Mouse (Mus musculus): Measurements from ENCODE around the gene Clasrp.

The Clasrp gene

GRCm38 (mm10) chr7:19603849-19604605 lies at the start of gene Clasrp:
Gene Clasrp (minus strand): TSS chr7:19604486.
- DNase-seq (ENCODE audit: low spot score) = peak; percentile 95

GRCm38 (mm10) chr7:19652614-19653013 lies 48.3 kb upstream of the Clasrp start:
- DNase-seq (ENCODE audit: low spot score) = no peak

DNA sequence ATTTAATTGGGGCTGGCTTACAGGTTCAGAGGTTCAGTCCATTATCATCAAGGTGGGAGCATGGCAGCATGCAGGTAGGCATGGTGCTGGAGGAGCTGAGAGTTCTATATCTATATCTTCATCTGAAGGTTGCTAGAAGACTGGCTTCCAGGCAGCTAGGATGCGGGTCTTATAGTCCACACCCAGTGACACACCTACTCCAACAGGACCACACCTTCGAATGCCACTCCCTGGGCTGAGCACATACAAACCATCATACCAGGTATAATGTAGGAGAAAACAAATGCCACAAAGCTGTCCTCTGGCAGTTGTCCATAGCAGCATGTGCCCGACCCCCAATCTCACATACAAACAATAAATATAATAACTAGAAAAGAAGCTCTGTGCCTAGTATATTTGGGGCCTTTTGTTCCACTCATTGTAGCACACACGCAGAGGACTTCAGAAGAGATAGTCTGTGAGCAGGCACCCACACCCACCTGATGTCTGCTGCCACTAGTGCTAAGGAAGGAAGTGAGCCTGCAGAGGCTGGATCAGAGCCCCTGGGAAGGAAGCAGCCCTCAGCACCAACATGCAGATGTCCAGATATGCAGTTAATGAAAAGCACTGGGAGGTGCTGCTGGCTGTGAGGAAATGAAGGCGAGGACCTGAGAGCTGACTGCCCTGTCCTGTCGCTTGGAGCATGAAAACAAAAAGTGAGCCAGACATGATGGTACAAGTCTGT lies 46.9 kb upstream of the Clasrp start:
- DNase-seq (ENCODE audit: low spot score) = no peak

DNA sequence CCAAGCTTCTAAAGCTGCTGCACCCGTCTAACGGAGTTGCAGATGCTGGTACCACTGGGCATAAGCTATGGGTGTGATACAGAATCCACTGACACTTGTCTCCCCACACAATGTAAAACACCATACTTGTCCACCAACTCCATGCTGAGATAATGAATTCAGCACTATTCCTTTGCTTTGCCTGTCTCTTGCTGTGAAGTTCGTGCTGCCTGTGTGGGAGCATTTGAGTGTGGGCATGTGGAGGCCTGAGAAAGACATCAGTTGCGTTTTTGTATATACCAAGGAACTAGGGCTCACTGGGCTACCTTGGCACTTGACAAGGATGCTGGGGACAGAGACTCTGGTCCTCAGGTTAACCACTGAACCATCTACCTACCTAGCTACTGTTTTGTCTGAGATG lies 36.9 kb upstream of the Clasrp start:
- no peak for DNase-seq (ENCODE audit: low spot score)

DNA sequence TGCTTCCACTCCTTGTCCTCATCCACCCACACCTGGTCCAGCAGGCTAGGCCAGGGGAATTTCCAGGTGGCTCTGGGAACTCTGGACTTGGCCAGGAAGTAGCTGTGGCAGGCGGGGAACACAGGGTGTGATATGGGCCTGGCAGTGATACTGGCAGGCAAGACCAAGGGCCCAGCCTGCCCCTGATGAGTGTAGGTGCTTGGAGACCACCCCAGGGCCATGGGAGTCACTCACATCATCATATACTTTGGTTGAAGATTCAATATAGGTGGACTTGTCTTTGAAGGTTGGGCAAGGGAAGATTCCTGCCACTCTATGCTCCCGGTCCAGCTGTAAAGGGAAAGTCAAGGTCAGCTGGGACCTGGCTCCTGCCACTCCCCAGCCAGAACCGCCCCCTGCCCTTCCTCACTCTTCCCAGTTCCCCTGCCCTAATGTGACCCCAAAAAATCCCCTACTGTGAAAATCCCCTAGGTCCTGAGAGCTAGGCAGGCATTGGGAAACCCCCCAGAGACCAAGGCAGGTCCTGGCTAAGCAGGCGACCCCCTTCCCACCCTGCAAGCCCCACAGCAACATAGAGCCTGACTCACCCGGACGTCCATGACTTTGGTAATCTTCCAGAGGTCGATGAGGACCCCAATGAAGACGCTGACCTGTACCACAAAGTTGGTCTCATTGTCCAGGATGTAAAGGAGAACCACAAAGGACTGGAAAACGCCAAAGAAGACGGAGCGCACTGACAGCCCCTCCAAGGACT lies 31.0 kb upstream of the Clasrp start:
- no peak for DNase-seq (ENCODE audit: low spot score)

GRCm38 (mm10) chr7:19634591-19634990 lies 30.3 kb upstream of the Clasrp start:
- DNase-seq (ENCODE audit: low spot score) = no peak

- no peak for DNase-seq (ENCODE audit: low spot score)
These were observed 29.6 kb upstream of the Clasrp start for GRCm38 (mm10) chr7:19633855-19634254.

GRCm38 (mm10) chr7:19633197-19633596 lies 28.9 kb upstream of the Clasrp start:
- no peak for DNase-seq (ENCODE audit: low spot score)

- no peak for DNase-seq (ENCODE audit: low spot score)
These were observed 28.4 kb upstream of the Clasrp start for GRCm38 (mm10) chr7:19632720-19633119.

DNA sequence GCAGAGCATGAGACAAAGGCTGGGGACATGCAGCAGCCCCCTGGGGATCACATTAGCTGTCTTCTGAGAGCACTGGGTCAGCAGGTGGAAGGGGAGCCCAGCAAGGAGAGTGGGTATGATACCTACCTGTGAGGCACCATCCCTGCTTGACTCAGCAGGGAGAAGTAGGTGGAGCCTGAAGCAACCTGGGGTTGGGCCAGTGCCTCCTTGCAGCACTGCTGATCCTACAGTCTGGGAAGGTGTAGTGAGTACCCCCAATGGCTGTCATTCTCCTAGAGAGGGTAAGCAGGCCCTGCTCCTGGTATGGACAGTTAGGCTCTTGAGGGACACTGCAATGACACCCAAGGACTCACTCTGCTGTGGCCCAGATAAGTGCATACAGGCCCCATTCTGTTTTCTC lies 28.0 kb upstream of the Clasrp start:
- DNase-seq (ENCODE audit: low spot score) = no peak

DNA sequence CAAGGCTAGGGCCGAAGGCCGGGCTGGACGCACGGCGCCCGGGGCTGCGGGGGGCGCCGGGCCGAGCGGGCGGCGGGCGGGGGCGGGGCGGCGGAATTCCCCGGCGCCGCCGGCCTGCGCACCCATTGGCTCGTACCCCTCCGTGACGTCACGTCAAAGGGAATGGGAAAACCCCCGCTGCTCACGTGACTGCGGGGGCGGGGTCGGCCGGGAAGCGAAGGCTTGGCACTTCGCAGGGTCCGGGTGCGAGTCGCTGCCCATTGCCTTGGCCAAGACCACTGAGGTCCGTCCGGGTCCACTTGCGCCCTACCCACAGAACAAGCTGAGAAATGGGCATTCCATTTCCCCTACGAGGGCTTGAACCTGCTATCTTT lies 25.1 kb upstream of the Clasrp start, which contains the start of gene Relb:
Relb (minus strand) TSS at position 78 of the 374 bp plus-strand sequence.
- peak; percentile 93 for DNase-seq (ENCODE audit: low spot score)

- peak; percentile 91 for DNase-seq (ENCODE audit: low spot score)
These were observed 24.5 kb upstream of the Clasrp start for GRCm38 (mm10) chr7:19628536-19629360.

- no peak for DNase-seq (ENCODE audit: low spot score)
These were observed 23.9 kb upstream of the Clasrp start for GRCm38 (mm10) chr7:19628192-19628535.

- no peak for DNase-seq (ENCODE audit: low spot score)
These were observed 23.4 kb upstream of the Clasrp start for GRCm38 (mm10) chr7:19627721-19628120.

DNA sequence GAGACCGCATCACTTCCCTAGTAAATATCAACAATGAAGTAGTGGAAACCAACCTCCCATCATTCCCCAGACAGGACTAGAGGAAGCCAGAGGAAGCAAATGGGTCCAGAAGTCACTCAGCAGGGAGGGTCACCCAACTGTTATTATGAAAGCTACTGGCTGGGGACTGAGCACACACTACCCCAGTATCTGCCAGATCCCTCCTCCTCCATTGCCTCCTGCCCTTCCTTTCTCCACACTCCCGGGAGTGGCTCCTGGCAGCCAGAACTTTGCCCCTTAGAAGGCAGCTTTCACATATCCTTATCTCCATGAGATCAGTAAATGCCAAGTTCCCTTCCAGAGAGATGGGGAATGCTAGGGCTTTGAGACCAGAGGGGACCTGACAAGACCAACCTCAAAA lies 19.1 kb upstream of the Clasrp start:
- no peak for DNase-seq (ENCODE audit: low spot score)

GRCm38 (mm10) chr7:19622241-19622640 lies 18.0 kb upstream of the Clasrp start:
- no peak for DNase-seq (ENCODE audit: low spot score)

DNA sequence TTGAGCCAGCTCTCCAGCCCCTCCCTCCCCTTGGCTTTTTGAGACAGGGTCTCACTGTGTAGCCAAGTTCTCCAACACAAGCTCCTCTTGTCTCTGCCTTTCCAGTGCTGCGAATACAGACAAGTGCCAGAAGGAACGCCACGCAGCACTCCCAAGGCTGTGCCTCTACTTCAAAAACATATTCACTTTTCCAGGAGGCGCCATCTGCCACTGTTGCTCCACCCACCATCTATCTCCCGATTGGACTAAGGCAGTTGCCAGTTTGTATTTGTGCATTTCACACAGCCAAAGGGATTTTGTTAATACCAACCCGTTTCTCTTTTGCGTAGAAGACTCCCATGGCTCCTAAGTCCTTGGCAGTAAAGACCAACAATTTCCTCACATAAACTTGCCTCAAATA lies 16.5 kb upstream of the Clasrp start:
- peak; percentile 68 for DNase-seq (ENCODE audit: low spot score)

- DNase-seq (ENCODE audit: low spot score) = peak; percentile 88
These were observed 14.9 kb upstream of the Clasrp start for GRCm38 (mm10) chr7:19619004-19619801.

GRCm38 (mm10) chr7:19615036-19615577 lies 10.8 kb upstream of the Clasrp start:
- no peak for DNase-seq (ENCODE audit: low spot score)

- no peak for DNase-seq (ENCODE audit: low spot score)
These were observed 6.7 kb upstream of the Clasrp start for GRCm38 (mm10) chr7:19610969-19611368.
